Mouse (Mus musculus) kidney, adult 2 months (tissue): ENCODE data around the gene Cacna1h. TPM values are rescaled to one million over a fixed set of nuclear protein-coding genes. Genes with fewer than 3 reads are reported as not detected.

Experiments
- DNase-seq: peaks from one replicate; pipeline ENCODE4 v3.0.0; 2021
- H3K27ac ChIP-seq: fragments of 200-500 bp; 2 replicates; pipeline ENCODE4 v1.5.1; 2012; ENCODE audit warnings: low read depth, low read length, control low read depth, inconsistent platforms; ENCODE audit not compliant: insufficient read depth
- H3K27me3 ChIP-seq: fragments of 200-500 bp; replicated peaks from 2 replicates; pipeline ENCODE4 v1.6.1; 2012; ENCODE audit warnings: mild to moderate bottlenecking, moderate library complexity, low read length, inconsistent platforms; ENCODE audit not compliant: control insufficient read depth, insufficient read depth
- H3K36me3 ChIP-seq: fragments of 200-500 bp; 2 replicates; pipeline ENCODE4 v1.6.1; 2012; ENCODE audit warnings: mild to moderate bottlenecking, moderate library complexity, low read length, inconsistent platforms; ENCODE audit not compliant: control insufficient read depth, insufficient read depth
- H3K4me1 ChIP-seq: fragments of 200-500 bp; 2 replicates; pipeline ENCODE4 v1.6.1; 2011; ENCODE audit warnings: low read length; ENCODE audit not compliant: control insufficient read depth, insufficient read depth
- H3K4me3 ChIP-seq: fragments of 200-500 bp; 2 replicates; pipeline ENCODE4 v1.5.1; 2011; ENCODE audit warnings: mild to moderate bottlenecking, low read depth, low read length, control low read depth; ENCODE audit not compliant: insufficient read depth
- CTCF ChIP-seq: fragments of 200-500 bp; conservative IDR thresholded peaks from 2 replicates; pipeline ENCODE4 v1.5.1; 2011; ENCODE audit warnings: low read depth, mild to moderate bottlenecking, control low read depth, low read length, moderate library complexity, mixed read lengths; ENCODE audit not compliant: insufficient read depth, insufficient read length
- POLR2A ChIP-seq: fragments of 200-500 bp; IDR thresholded peaks from one replicate; pipeline ENCODE4 v1.6.1; 2011; ENCODE audit warnings: low read depth, low read length, control low read depth
- WGBS: fragments of 180-500 bp; shearing (Covaris S2); methylation state at CpG from one replicate; pipeline ENCODE4 v1.1.7; 2018; 5-methylcytosine and 5-hydroxymethylcytosine counted together
- polyA plus RNA-seq: library from polyadenylated mRNA; depleted of rRNA; stranded (reverse); fragments of >200 nt; gene quantifications from 2 replicates; pipeline ENCODE4 v1.2.3, GENCODE M21; 2012

Cacna1h gene
- polyA plus RNA-seq, 1 experiment: 0.44 TPM

DNA sequence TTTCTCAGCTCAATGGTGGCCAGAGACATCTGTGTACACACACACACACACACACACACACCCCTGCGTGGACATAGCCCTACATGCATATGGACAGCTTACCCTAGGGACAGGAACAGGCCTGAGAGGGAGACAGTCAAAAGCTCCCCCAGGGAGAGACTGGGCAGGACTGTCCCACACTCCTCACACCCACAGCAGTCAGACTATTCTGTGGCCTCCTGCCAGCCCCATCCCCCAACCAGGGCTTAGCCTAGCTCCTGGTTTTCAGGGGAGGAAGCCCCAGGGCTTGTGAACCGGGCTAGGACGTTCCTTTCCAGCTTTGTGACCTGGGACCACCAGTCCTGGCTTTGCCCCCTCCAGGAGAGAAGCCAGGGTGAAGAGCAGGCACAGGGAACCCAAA, 17.4 kb downstream of the Cacna1h start:
- no peak overlapping the region for H3K4me3 ChIP-seq
- WGBS: 54% methylated on average over 3 of the region's 3 CpGs
- H3K4me1 ChIP-seq: 0 out of 2 replicates have a peak, but pooled peaks cover 3% of the 10 kb centered on the region
- DNase-seq: no peak
- no peak overlapping the region for H3K27ac ChIP-seq
- TF ChIP-seq CTCF: no peak
- TF ChIP-seq POLR2A: no peak
- no peaks in the 10 kb centered on the region for H3K36me3 ChIP-seq
- no peaks in the 10 kb centered on the region for H3K27me3 ChIP-seq

DNA sequence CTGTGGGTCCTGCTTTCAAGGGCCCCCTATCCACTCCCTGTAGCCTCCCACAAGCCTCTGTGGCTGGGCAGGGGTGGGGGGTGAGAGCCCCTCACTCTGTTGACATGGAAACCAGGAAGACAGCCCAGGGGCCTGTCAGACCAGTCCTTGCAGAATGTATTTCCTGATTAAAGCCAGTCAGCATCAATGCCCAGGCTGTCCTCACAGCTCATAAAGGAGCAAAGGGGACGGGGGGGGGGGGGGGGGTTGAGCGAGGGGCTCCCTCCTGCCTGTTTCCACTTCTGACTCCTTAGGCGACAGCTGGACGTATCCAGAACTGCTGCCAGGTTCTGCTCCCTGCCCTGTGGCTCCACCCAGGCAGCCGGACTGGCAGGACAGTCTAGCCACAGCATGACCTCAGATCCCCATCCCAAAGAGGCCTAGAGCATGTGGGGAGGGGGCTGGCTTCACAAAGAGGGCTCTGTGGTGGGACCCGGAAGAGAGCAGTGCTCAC, 18.1 kb downstream of the Cacna1h start:
- DNase-seq: no peak
- Histone ChIP-seq H3K4me3 (no peak overlapping the region), H3K27ac (no peak overlapping the region), H3K27me3 (no peaks in the 10 kb centered on the region), H3K4me1 (0 out of 2 replicates have a peak, but pooled peaks cover 3% of the 10 kb centered on the region), H3K36me3 (no peaks in the 10 kb centered on the region)
- 23% methylated on average over 5 of the region's 6 CpGs for WGBS
- TF ChIP-seq POLR2A (no peak), CTCF (no peak)

DNA sequence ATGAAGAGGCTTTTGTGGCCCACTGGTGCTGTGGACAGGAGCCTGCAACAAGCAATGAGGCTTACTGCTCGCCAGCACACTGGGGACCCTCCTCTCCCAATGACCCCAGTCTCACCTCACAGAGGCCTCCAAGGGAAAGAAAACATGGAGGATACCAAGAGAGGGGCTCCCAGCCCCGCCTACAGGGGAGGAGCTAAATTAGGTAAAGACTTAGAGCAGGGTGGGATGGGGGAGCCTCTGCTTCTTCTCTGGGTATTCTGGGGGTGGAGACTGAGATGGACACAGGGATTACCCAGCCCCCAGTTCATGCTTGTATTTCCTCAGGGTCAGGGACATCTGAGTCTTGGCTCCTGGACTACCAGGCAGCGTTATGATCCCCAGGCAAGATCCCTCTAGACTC, 18.7 kb downstream of the Cacna1h start:
- no peak for DNase-seq
- WGBS: 49% methylated on average over 3 of the region's 3 CpGs
- H3K36me3 ChIP-seq: no peaks in the 10 kb centered on the region
- H3K4me1 ChIP-seq: 0 out of 2 replicates have a peak, but pooled peaks cover 3% of the 10 kb centered on the region
- no peaks in the 10 kb centered on the region for H3K27me3 ChIP-seq
- TF ChIP-seq CTCF (no peak), POLR2A (no peak)
- no peak overlapping the region for H3K27ac ChIP-seq
- H3K4me3 ChIP-seq: no peak overlapping the region

- 0 out of 2 replicates have a peak, but pooled peaks cover 3% of the 10 kb centered on the region for H3K4me1 ChIP-seq
- DNase-seq: peak; percentile 80
- H3K27ac ChIP-seq: no peak overlapping the region
- no peak for TF ChIP-seq CTCF
- no peak for TF ChIP-seq POLR2A
- H3K27me3 ChIP-seq: no peaks in the 10 kb centered on the region
- 38% methylated on average over 4 of the region's 4 CpGs for WGBS
- H3K36me3 ChIP-seq: no peaks in the 10 kb centered on the region
- H3K4me3 ChIP-seq: no peak overlapping the region
These were observed 19.4 kb downstream of the Cacna1h start for GRCm38 (mm10) chr17:25414209-25414608.

GRCm38 (mm10) chr17:25411251-25411650, 22.3 kb downstream of the Cacna1h start:
- WGBS: 32% methylated on average over 4 of the region's 4 CpGs
- H3K4me3 ChIP-seq: no peak overlapping the region
- H3K4me1 ChIP-seq: 0 out of 2 replicates have a peak, but pooled peaks cover 3% of the 10 kb centered on the region
- TF ChIP-seq CTCF: no peak
- no peak overlapping the region for H3K27ac ChIP-seq
- H3K36me3 ChIP-seq: no peaks in the 10 kb centered on the region
- no peak for DNase-seq
- no peaks in the 10 kb centered on the region for H3K27me3 ChIP-seq

DNA sequence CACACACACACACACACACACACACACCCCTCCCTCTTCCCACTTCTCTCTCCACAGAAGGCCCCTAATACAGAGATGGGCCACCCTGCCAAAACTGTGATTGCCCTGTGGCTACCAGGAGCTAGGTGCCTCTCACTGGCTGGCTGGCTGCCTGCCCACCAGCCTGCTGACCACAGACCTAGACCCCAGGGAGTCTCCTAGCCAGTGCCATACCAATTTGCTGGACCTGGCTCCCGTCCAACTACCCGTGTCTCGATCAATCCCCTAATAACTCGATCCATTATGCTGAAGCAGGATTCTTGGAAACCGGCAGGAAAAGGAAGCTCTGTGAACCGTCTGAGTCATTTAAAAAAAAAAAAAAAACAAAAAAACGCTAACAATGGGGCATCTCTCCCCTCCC, 22.8 kb downstream of the Cacna1h start:
- DNase-seq: no peak
- Histone ChIP-seq H3K36me3 (no peaks in the 10 kb centered on the region), H3K27ac (no peak overlapping the region), H3K4me1 (0 out of 2 replicates have a peak, but pooled peaks cover 3% of the 10 kb centered on the region), H3K27me3 (no peaks in the 10 kb centered on the region), H3K4me3 (no peak overlapping the region)
- no peak for TF ChIP-seq POLR2A
- no peak for TF ChIP-seq CTCF
- 27% methylated on average over 7 of the region's 7 CpGs for WGBS

DNA sequence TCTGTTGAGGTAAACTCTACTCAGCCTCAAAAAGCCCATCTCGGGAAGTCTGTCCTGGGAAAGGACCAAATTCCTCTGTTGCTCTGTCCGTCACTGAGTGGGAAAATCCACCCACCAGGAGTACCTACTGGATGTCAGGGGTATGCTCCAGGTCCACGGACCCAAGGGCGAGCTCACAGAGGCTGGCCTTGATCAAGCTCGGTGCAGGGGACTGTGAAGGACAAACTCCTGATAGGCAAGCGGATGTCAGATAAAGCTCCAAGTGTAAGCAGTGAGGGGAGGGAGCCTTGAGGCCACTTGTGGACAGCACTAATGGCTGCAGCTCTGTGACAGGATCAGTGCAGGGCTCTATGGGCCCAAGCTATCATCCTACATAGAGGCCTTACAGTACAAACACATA, 23.4 kb downstream of the Cacna1h start:
- Histone ChIP-seq H3K4me1 (0 out of 2 replicates have a peak, but pooled peaks cover 7% of the 10 kb centered on the region), H3K4me3 (no peak overlapping the region)

GRCm38 (mm10) chr17:25409621-25410020, 24.0 kb downstream of the Cacna1h start:
- H3K4me3 ChIP-seq: no peak overlapping the region
- H3K36me3 ChIP-seq: no peaks in the 10 kb centered on the region
- no peak for DNase-seq

More for the DNA sequence above, 23.4 kb downstream of the Cacna1h start:
- no peak for DNase-seq
- no peak overlapping the region for H3K27ac ChIP-seq
- no peaks in the 10 kb centered on the region for H3K27me3 ChIP-seq
- no peaks in the 10 kb centered on the region for H3K36me3 ChIP-seq
- TF ChIP-seq CTCF (no peak), POLR2A (no peak)
- 78% methylated on average over 6 of the region's 6 CpGs for WGBS

More at GRCm38 (mm10) chr17:25409621-25410020, 24.0 kb downstream of the Cacna1h start:
- TF ChIP-seq POLR2A: no peak
- no peak for TF ChIP-seq CTCF
- Histone ChIP-seq H3K27ac (no peak overlapping the region), H3K4me1 (0 out of 2 replicates have a peak, but pooled peaks cover 7% of the 10 kb centered on the region), H3K27me3 (no peaks in the 10 kb centered on the region)
- 71% methylated on average over 7 of the region's 7 CpGs for WGBS
